Mouse (Mus musculus) kidney, embryonic 16.5 days (tissue): ENCODE measurements around the gene Col4a2. TPM values are rescaled to one million over a fixed set of nuclear protein-coding genes. Genes with fewer than 3 reads are reported as not detected.

ENCODE experiments used
- ATAC-seq: fragments of 200-750 bp; cut with Nextera tagmentation; 2 replicates; pipeline ENCODE4 v1.8.0; 2017; ENCODE audit warnings: moderate TSS enrichment; ENCODE audit not compliant: low FRiP score, low TSS enrichment
- H3K27ac ChIP-seq: fragments of 300-500 bp; sonication (generic); 2 replicates; pipeline ENCODE4 v1.5.1; 2014; ENCODE audit warnings: low read length
- H3K27me3 ChIP-seq: fragments of 300-500 bp; sonication (generic); 2 replicates; pipeline ENCODE4 v1.6.1; 2014; ENCODE audit warnings: low read length, control low read depth, mixed read lengths; ENCODE audit not compliant: insufficient read depth
- H3K36me3 ChIP-seq: fragments of 300-500 bp; sonication (generic); 2 replicates; pipeline ENCODE4 v1.6.1; 2014; ENCODE audit warnings: low read length, control low read depth, mixed read lengths; ENCODE audit not compliant: insufficient read depth
- H3K4me1 ChIP-seq: fragments of 300-500 bp; sonication (generic); 2 replicates; pipeline ENCODE4 v1.6.1; 2014; ENCODE audit warnings: low read length, control low read depth, mixed read lengths; ENCODE audit not compliant: insufficient read depth
- H3K4me2 ChIP-seq: fragments of 300-500 bp; sonication (generic); replicated peaks from 2 replicates; pipeline ENCODE4 v1.6.1; 2014; ENCODE audit warnings: low read depth, low read length
- H3K4me3 ChIP-seq: fragments of 300-500 bp; sonication (generic); 2 replicates; pipeline ENCODE4 v1.5.1; 2014; ENCODE audit warnings: mild to moderate bottlenecking, low read length
- H3K9ac ChIP-seq: fragments of 300-500 bp; sonication (generic); replicated peaks from 2 replicates; pipeline ENCODE4 v1.6.1; 2014; ENCODE audit warnings: low read length
- H3K9me3 ChIP-seq: fragments of 300-500 bp; sonication (generic); 2 replicates; pipeline ENCODE4 v1.6.1; 2016; ENCODE audit warnings: low read length, control low read depth
- WGBS: fragments of 180-500 bp; shearing (Covaris S2); extraction: QIAGEN DNeasy Blood & Tissue Kit; methylation state at CpG from one replicate; pipeline ENCODE4 v1.1.7; 2014; 5-methylcytosine and 5-hydroxymethylcytosine counted together
- polyA plus RNA-seq: library from polyadenylated mRNA; unstranded; fragments of >200 nt; fragmentation: Nextera tagmentation; extraction: Ambion mirVana; gene quantifications from 2 replicates; pipeline ENCODE4 v1.2.1, GENCODE M21; 2015

Col4a2 gene
- polyA plus RNA-seq, 1 experiment from 2014 or later = 126 TPM

- no peak for ATAC-seq
- H3K4me2 ChIP-seq = no peak overlapping the region
- no peak overlapping the region for H3K9ac ChIP-seq
- WGBS = 70% methylated on average over 10 of the region's 10 CpGs
- H3K4me3 ChIP-seq = no peak overlapping the region
- peaks cover 49% of the 10 kb centered on the region for H3K4me1 ChIP-seq
- H3K9me3 ChIP-seq = peaks cover 4% of the 10 kb centered on the region; the same call in 1 of the 2 replicates
- H3K27me3 ChIP-seq = no peaks in the 10 kb centered on the region
- peak overlapping the region; percentile 63 for H3K27ac ChIP-seq
- H3K36me3 ChIP-seq = peaks cover 12% of the 10 kb centered on the region; the same call in 1 of the 2 replicates
These were observed 83.0 kb downstream of the Col4a2 start for GRCm38 (mm10) chr8:11395601-11396000.

GRCm38 (mm10) chr8:11396111-11396510 lies 83.5 kb downstream of the Col4a2 start:
- ATAC-seq = no peak
- Histone ChIP-seq H3K4me2 (no peak overlapping the region), H3K36me3 (peaks cover 13% of the 10 kb centered on the region; the same call in 1 of the 2 replicates), H3K27me3 (no peaks in the 10 kb centered on the region), H3K27ac (peak overlapping the region; percentile 63; the same call in 1 of the 2 replicates), H3K9me3 (peaks cover 4% of the 10 kb centered on the region; the same call in 1 of the 2 replicates), H3K4me1 (peaks cover 54% of the 10 kb centered on the region), H3K4me3 (no peak overlapping the region), H3K9ac (no peak overlapping the region)
- 69% methylated on average over 7 of the region's 7 CpGs for WGBS

DNA sequence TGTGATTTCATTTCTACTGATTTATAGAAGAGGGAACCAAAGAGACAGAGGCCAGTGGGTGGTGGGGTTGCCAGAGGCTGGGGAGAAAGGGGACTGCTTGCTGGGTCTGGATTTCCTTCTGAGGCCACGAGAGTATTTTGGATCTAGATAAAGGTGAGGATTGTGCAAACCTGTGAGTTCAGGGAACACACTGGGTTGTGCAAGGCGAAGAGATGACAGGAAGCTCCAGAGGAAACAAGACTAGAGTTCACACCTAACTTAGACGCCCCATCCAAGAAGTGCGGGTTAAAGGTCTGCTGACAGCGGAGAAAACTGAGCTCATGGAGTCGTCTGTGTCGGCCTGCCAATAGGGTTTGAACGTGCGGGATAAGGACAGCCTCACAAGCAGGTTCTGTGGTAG lies 84.5 kb downstream of the Col4a2 start:
- H3K4me1 ChIP-seq = peaks cover 57% of the 10 kb centered on the region
- WGBS = 78% methylated on average over 9 of the region's 9 CpGs
- no peak overlapping the region for H3K4me2 ChIP-seq

DNA sequence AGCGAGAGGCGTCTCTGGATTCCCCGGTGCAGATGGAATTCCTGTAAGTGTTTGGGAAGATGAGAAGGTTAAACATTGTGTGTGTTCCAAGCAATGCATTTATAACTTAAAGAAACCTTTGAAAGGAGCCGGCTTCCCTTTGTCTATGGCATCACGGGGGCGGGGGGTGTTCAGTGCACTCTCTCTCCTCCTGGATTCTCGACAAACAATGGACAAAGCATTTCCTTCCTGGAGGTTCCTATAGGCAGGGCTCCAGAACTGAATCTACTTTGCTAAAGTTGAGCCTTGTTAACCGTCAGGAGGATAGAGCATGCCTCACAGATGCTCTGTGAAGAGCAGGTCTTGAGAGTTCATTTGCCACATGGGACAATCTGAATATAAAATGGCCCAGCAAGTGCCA lies 87.1 kb downstream of the Col4a2 start:
- Histone ChIP-seq H3K4me1 (peaks cover 33% of the 10 kb centered on the region), H3K27me3 (no peaks in the 10 kb centered on the region), H3K27ac (peak overlapping the region; percentile 85), H3K9me3 (no peaks in the 10 kb centered on the region), H3K36me3 (peaks cover 33% of the 10 kb centered on the region), H3K4me2 (no peak overlapping the region), H3K4me3 (no peak overlapping the region), H3K9ac (no peak overlapping the region)
- WGBS = 55% methylated on average over 8 of the region's 8 CpGs
- no peak for ATAC-seq

More for the DNA sequence above, 84.5 kb downstream of the Col4a2 start:
- Histone ChIP-seq H3K27ac (peak overlapping the region; percentile 3; the same call in 1 of the 2 replicates), H3K36me3 (peaks cover 18% of the 10 kb centered on the region; the same call in 1 of the 2 replicates), H3K4me3 (no peak overlapping the region), H3K9ac (no peak overlapping the region), H3K27me3 (no peaks in the 10 kb centered on the region), H3K9me3 (peaks cover 1% of the 10 kb centered on the region; the same call in 1 of the 2 replicates)
- no peak for ATAC-seq

GRCm38 (mm10) chr8:11400244-11400643 lies 87.6 kb downstream of the Col4a2 start:
- peaks cover 33% of the 10 kb centered on the region for H3K4me1 ChIP-seq
- peak overlapping the region; percentile 39; the same call in 1 of the 2 replicates for H3K9ac ChIP-seq
- ATAC-seq = peak; percentile 39; the same call in 1 of the 2 replicates
- 48% methylated on average over 8 of the region's 8 CpGs for WGBS
- H3K9me3 ChIP-seq = no peaks in the 10 kb centered on the region
- no peak overlapping the region for H3K4me2 ChIP-seq
- H3K36me3 ChIP-seq = peaks cover 34% of the 10 kb centered on the region
- H3K27ac ChIP-seq = peak overlapping the region; percentile 85
- H3K4me3 ChIP-seq = no peak overlapping the region
- no peaks in the 10 kb centered on the region for H3K27me3 ChIP-seq

DNA sequence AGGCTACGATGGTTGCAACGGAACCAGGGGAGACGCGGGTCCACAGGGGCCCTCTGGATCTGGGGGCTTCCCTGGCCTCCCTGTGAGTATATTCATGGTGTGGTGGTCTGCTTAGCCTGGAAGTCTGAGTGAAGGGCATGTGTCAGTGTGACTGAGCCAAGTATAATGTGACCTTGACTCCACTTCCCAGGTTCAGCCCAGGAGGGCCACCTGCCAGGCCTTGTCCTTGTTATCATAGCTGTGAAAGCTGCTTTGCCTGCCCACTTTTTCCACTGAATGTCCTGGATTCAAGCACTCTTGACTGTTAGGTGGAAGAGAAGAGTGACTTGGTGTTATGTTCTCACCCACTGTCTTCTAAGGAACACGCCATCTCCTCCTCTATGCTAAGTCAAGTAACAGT lies 88.6 kb downstream of the Col4a2 start:
- Histone ChIP-seq H3K4me1 (peaks cover 37% of the 10 kb centered on the region), H3K27me3 (no peaks in the 10 kb centered on the region), H3K4me2 (no peak overlapping the region), H3K36me3 (peaks cover 34% of the 10 kb centered on the region), H3K4me3 (no peak overlapping the region), H3K27ac (peak overlapping the region; percentile 85), H3K9me3 (no peaks in the 10 kb centered on the region), H3K9ac (no peak overlapping the region)
- ATAC-seq = no peak
- WGBS = 90% methylated on average over 5 of the region's 5 CpGs

DNA sequence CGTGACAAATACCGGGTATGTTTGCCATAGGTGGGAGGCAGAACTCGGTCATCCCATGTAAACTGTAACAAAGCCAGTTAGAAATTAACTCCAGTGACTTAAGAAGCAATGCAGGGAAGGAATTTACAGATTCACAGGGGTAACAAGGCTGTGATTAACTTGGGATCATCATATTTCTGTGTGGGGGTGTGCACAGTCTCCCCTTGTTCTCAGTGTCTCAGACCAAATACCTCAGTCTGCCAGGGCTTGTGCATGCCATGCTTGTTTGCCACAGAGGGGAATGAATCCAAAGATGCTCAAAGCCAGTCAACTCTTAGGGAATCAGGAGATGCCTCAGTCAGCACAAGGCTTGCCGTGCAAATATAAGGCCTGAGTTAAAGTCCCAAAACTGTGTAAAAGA lies 89.6 kb downstream of the Col4a2 start:
- Histone ChIP-seq H3K9ac (no peak overlapping the region), H3K27me3 (no peaks in the 10 kb centered on the region), H3K4me2 (no peak overlapping the region), H3K9me3 (no peaks in the 10 kb centered on the region), H3K4me3 (no peak overlapping the region), H3K4me1 (peaks cover 44% of the 10 kb centered on the region), H3K27ac (peak overlapping the region; percentile 85), H3K36me3 (peaks cover 39% of the 10 kb centered on the region)
- peak; percentile 16; the same call in 1 of the 2 replicates for ATAC-seq
- 75% methylated on average over 4 of the region's 4 CpGs for WGBS

GRCm38 (mm10) chr8:11403813-11404212 lies 91.2 kb downstream of the Col4a2 start:
- no peak overlapping the region for H3K4me3 ChIP-seq
- 93% methylated on average over 9 of the region's 9 CpGs for WGBS
- H3K27me3 ChIP-seq = no peaks in the 10 kb centered on the region
- no peak overlapping the region for H3K4me2 ChIP-seq
- ATAC-seq = no peak
- H3K9ac ChIP-seq = no peak overlapping the region
- peaks cover 45% of the 10 kb centered on the region for H3K36me3 ChIP-seq
- H3K27ac ChIP-seq = no peak overlapping the region
- peaks cover 44% of the 10 kb centered on the region for H3K4me1 ChIP-seq
- H3K9me3 ChIP-seq = no peaks in the 10 kb centered on the region

- Histone ChIP-seq H3K27me3 (no peaks in the 10 kb centered on the region), H3K4me1 (peaks cover 40% of the 10 kb centered on the region), H3K36me3 (peaks cover 52% of the 10 kb centered on the region), H3K4me3 (no peak overlapping the region), H3K4me2 (no peak overlapping the region), H3K9me3 (no peaks in the 10 kb centered on the region), H3K27ac (peak overlapping the region; percentile 19; the same call in 1 of the 2 replicates), H3K9ac (no peak overlapping the region)
- ATAC-seq = no peak
- WGBS = 74% methylated on average over 4 of the region's 4 CpGs
These were observed 92.0 kb downstream of the Col4a2 start for GRCm38 (mm10) chr8:11404614-11405013.

DNA sequence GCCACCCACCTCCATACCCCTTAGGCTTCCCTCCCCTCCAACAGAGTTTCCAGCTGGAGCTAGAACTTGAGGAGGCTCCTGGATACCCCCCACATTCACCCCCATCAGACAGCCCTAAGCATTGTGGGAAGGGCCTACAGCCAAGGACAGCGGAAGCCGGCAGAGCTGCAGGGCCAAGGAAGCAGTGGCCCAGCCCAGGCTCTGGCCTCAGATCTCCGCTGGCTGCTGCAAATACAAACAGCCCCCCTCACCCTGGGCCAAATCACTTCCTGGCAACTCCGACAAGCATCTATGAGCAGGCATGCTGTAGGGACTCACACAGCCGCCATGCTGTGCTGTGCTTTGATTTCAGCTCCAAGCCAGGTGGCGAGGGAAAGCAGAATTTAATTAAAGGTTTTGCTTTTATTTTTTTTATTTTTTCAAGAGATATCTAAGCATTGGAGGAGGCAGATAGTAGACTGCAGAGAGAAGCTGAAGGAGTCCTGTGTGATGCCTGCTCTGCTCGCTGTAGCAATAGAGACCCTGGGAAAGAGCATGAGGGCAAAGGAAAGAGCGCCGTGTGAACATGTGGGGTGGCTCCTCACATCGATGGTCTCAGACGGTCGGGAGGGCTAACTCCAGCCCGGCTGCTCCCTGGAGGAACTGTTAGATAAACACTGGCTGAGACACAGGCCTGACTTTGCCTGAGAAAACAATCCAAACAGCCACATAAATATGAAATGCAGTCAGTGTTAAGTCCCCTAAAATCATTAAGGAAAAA lies 93.3 kb downstream of the Col4a2 start:
- Histone ChIP-seq H3K4me3 (no peak overlapping the region), H3K4me1 (peaks cover 31% of the 10 kb centered on the region), H3K27ac (peak overlapping the region; percentile 88), H3K9ac (0 out of 2 replicates have a peak overlapping the region, but pooled peaks have one; percentile 22), H3K4me2 (no peak overlapping the region), H3K36me3 (peaks cover 63% of the 10 kb centered on the region), H3K27me3 (no peaks in the 10 kb centered on the region), H3K9me3 (no peaks in the 10 kb centered on the region)
- 21% methylated on average over 13 of the region's 13 CpGs for WGBS
- peak; percentile 88 for ATAC-seq
